Mouse (Mus musculus) CH12.LX (cell line): ENCODE results near the gene Cnksr3. TPM values are rescaled to one million over a fixed set of nuclear protein-coding genes. Genes with fewer than 3 reads are reported as not detected.

Source experiments
- DNase-seq: peaks from one replicate; pipeline ENCODE4 v3.0.0-alpha.2; 2013; ENCODE audit errors: extremely low read depth
- H3K27ac ChIP-seq: 2 replicates; pipeline ENCODE4 v1.5.1; 2012; ENCODE audit warnings: low read depth, mild to moderate bottlenecking, control low read depth, moderate library complexity; ENCODE audit not compliant: insufficient read depth
- H3K27me3 ChIP-seq: replicated peaks from 2 replicates; pipeline ENCODE3; 2012; ENCODE audit warnings: inconsistent platforms
- H3K36me3 ChIP-seq, 2 experiments: replicated peaks in 1 of 2; 2 replicates each; pipeline versions ENCODE3 to v1.6.1; 2012; ENCODE audit warnings: inconsistent platforms in 1 of 2, low read length in 1 of 2, mild to moderate bottlenecking in 1 of 2, mixed read lengths in 1 of 2, moderate library complexity in 1 of 2; ENCODE audit not compliant: control insufficient read depth in 1 of 2, insufficient read depth in 1 of 2
- H3K4me1 ChIP-seq, 2 experiments: 2 replicates each; pipeline ENCODE4 v1.6.1; 2012; ENCODE audit warnings: inconsistent platforms in 1 of 2, moderate library complexity in 1 of 2; ENCODE audit not compliant: insufficient read depth in 2 of 2, control insufficient read depth in 1 of 2
- H3K4me2 ChIP-seq: 2 replicates; pipeline ENCODE4 v1.6.1; 2012; ENCODE audit warnings: low read depth, mild to moderate bottlenecking, control low read depth; ENCODE audit not compliant: poor library complexity, insufficient read depth, severe bottlenecking
- H3K4me3 ChIP-seq, 3 experiments: fragments of 150-350 bp in 1 of 3; sonication (generic) in 1 of 3; replicated peaks in 1 of 3; 2 replicates each; pipeline versions ENCODE3 to v1.5.1; 2011 to 2012; ENCODE audit warnings: low read depth in 2 of 3, low read length in 2 of 3, mild to moderate bottlenecking in 2 of 3, moderate library complexity in 2 of 3, control low read depth in 1 of 3, improper control_type of control experiment in 1 of 3, inconsistent platforms in 1 of 3, mixed read lengths in 1 of 3; ENCODE audit not compliant: poor library complexity in 1 of 3
- H3K79me2 ChIP-seq: replicated peaks from 2 replicates; pipeline ENCODE4 v1.6.1; 2012; ENCODE audit warnings: mild to moderate bottlenecking, moderate library complexity; ENCODE audit not compliant: control insufficient read depth, poor library complexity, insufficient read depth, severe bottlenecking; ENCODE audit errors: extremely low read depth
- H3K9ac ChIP-seq: 2 replicates; pipeline ENCODE4 v1.6.1; 2012; ENCODE audit warnings: low read depth, mild to moderate bottlenecking, control low read depth, moderate library complexity; ENCODE audit not compliant: insufficient read depth
- H3K9me3 ChIP-seq: replicated peaks from 2 replicates; pipeline ENCODE3; 2012; ENCODE audit warnings: low read length, inconsistent platforms, mixed read lengths
- CTCF ChIP-seq, 2 experiments: IDR thresholded peaks in 1 of 2; conservative IDR thresholded peaks in 1 of 2; 2 replicates each; pipeline ENCODE4 v1.5.1; 2011 to 2012; ENCODE audit warnings: low read depth in 2 of 2, low read length in 2 of 2, improper control_type of control experiment in 1 of 2, inconsistent platforms in 1 of 2, mild to moderate bottlenecking in 1 of 2, moderate library complexity in 1 of 2
- ELF1 ChIP-seq: IDR thresholded peaks from 2 replicates; pipeline ENCODE4 v1.6.1; 2014; ENCODE audit warnings: low read depth, mild to moderate bottlenecking, inconsistent platforms, low read length, improper control_type of control experiment
- EP300 ChIP-seq: IDR thresholded peaks from 2 replicates; pipeline ENCODE4 v1.6.1; 2011; ENCODE audit warnings: low read length, improper control_type of control experiment
- ETS1 ChIP-seq: conservative IDR thresholded peaks from 2 replicates; pipeline ENCODE4 v1.6.1; 2012; ENCODE audit warnings: low read depth, mild to moderate bottlenecking, inconsistent platforms, low read length, improper control_type of control experiment, moderate library complexity
- GABPA ChIP-seq: IDR thresholded peaks from 2 replicates; pipeline ENCODE4 v1.6.1; 2012; ENCODE audit warnings: low read depth, low read length, improper control_type of control experiment, inconsistent platforms; ENCODE audit not compliant: insufficient replicate concordance
- IRF4 ChIP-seq: IDR thresholded peaks from 2 replicates; pipeline ENCODE4 v1.6.1; 2014; ENCODE audit warnings: low read depth, mild to moderate bottlenecking, inconsistent platforms, low read length, improper control_type of control experiment
- KAT2A ChIP-seq: IDR thresholded peaks from 2 replicates; pipeline ENCODE4 v1.6.1; 2012; ENCODE audit warnings: low read length, improper control_type of control experiment, inconsistent platforms; ENCODE audit not compliant: insufficient replicate concordance
- MAFK ChIP-seq: IDR thresholded peaks from 2 replicates; pipeline ENCODE4 v1.6.1; 2011; ENCODE audit warnings: low read length, improper control_type of control experiment; ENCODE audit not compliant: insufficient replicate concordance
- MEF2A ChIP-seq: IDR thresholded peaks from 2 replicates; pipeline ENCODE4 v1.6.1; 2014; ENCODE audit warnings: low read depth, mild to moderate bottlenecking, inconsistent platforms, low read length, improper control_type of control experiment, borderline replicate concordance
- MXI1 ChIP-seq: IDR thresholded peaks from 2 replicates; pipeline ENCODE4 v1.6.1; 2011; ENCODE audit warnings: mild to moderate bottlenecking, low read depth, low read length, improper control_type of control experiment
- NELFE ChIP-seq: IDR thresholded peaks from 2 replicates; pipeline ENCODE4 v1.6.1; 2011; ENCODE audit warnings: low read depth, low read length, improper control_type of control experiment
- NRF1 ChIP-seq: IDR thresholded peaks from 2 replicates; pipeline ENCODE4 v1.6.1; 2014; ENCODE audit warnings: low read depth, mild to moderate bottlenecking, inconsistent platforms, low read length, improper control_type of control experiment, moderate library complexity
- POLR2A ChIP-seq: IDR thresholded peaks from 2 replicates; pipeline ENCODE4 v1.6.1; 2011; ENCODE audit warnings: low read depth, mild to moderate bottlenecking, improper control_type of control experiment, low read length
- RCOR1 ChIP-seq: conservative IDR thresholded peaks from 2 replicates; pipeline ENCODE4 v1.6.1; 2012; ENCODE audit warnings: low read depth, mild to moderate bottlenecking, inconsistent platforms, low read length, improper control_type of control experiment
- SIN3A ChIP-seq: IDR thresholded peaks from 2 replicates; pipeline ENCODE4 v1.6.1; 2012; ENCODE audit warnings: low read length, improper control_type of control experiment, inconsistent platforms
- TBP ChIP-seq: conservative IDR thresholded peaks from 2 replicates; pipeline ENCODE4 v1.6.1; 2011; ENCODE audit warnings: low read depth, low read length, improper control_type of control experiment
- TCF12 ChIP-seq: IDR thresholded peaks from 2 replicates; pipeline ENCODE4 v1.6.1; 2014; ENCODE audit warnings: low read depth, mild to moderate bottlenecking, inconsistent platforms, low read length, improper control_type of control experiment
- ZKSCAN1 ChIP-seq: IDR thresholded peaks from 2 replicates; pipeline ENCODE4 v1.6.1; 2012; ENCODE audit warnings: low read depth, inconsistent platforms, low read length, improper control_type of control experiment, borderline replicate concordance
- ZMIZ1 ChIP-seq: IDR thresholded peaks from 2 replicates; pipeline ENCODE4 v1.6.1; 2012; ENCODE audit warnings: low read depth, mild to moderate bottlenecking, inconsistent platforms, low read length, improper control_type of control experiment
- dilution Hi-C: fragments of 300-500 bp; cut with MboI; formaldehyde crosslinking; loops from 2 replicates; pipeline ENCODE4 v1.14.3; 2020; ENCODE audit warnings: low sequenced_read_pairs; ENCODE audit not compliant: extremely low pct_unique_long_range_greater_than_20kb, extremely low pct_ligation_motif_present
- in situ Hi-C: fragments of 300-500 bp; cut with MboI; formaldehyde crosslinking; loops from 3 replicates; pipeline ENCODE4 v1.14.3; 2019; ENCODE audit warnings: low sequenced_read_pairs, low pct_ligation_motif_present, low pct_unique_long_range_greater_than_20kb, mixed read lengths
- polyA plus RNA-seq: library from polyadenylated mRNA; unstranded; fragments of >175 nt; gene quantifications from 2 replicates; pipeline ENCODE4 v1.2.1, GENCODE M21; 2012; ENCODE audit warnings: low read depth; ENCODE audit not compliant: insufficient read length
- total RNA-seq, 2 experiments: library from RNA; depleted of rRNA; stranded (reverse); fragments of 300-350 nt in 1 of 2; fragments of >200 nt in 1 of 2; gene quantifications; 2 replicates each; pipeline ENCODE4 v1.2.3; 2012 to 2014

Cnksr3 gene
- total and polyA plus RNA-seq, 3 experiments: 0.72 to 3.9 (median 2.9) TPM

- in situ Hi-C loops: no loop called here
- dilution Hi-C loops: no loop called here
- Histone ChIP-seq H3K27ac (no peak overlapping the region), H3K27me3 (no peaks in the 10 kb centered on the region), H3K9me3 (no peaks in the 10 kb centered on the region), H3K79me2 (no peaks in the 10 kb centered on the region), H3K4me2 (no peak overlapping the region), H3K4me3 (no peak overlapping the region), H3K36me3 (no peaks in the 10 kb centered on the region), H3K9ac (no peak overlapping the region), H3K4me1 (peaks cover 10 to 18% of the 10 kb centered on the region in 2 experiments; a peak in 2 of 4 replicates)
- DNase-seq: no peak
- TF ChIP-seq RCOR1: no peak
- no peak for TF ChIP-seq SIN3A
- TF ChIP-seq CTCF (conservative IDR thresholded peaks at IDR 0.05 in 1 of 2, IDR thresholded peaks at IDR 0.05 in 1 of 2; ENCODE audit: low read depth in 2 of 2, low read length in 2 of 2): no peak
- TF ChIP-seq ZKSCAN1: no peak
- no peak for TF ChIP-seq EP300
- no peak for TF ChIP-seq IRF4
- TF ChIP-seq MAFK: no peak
- TF ChIP-seq ZMIZ1: no peak
- no peak for TF ChIP-seq NRF1
- TF ChIP-seq MXI1: no peak
- no peak for TF ChIP-seq ELF1
These were observed 13.8 kb downstream of the Cnksr3 start for GRCm38 (mm10) chr10:7198201-7198600.

- peaks cover 10 to 18% of the 10 kb centered on the region in 2 experiments; a peak in 2 of 4 replicates for H3K4me1 ChIP-seq
- no peaks in the 10 kb centered on the region for H3K9me3 ChIP-seq
- no peaks in the 10 kb centered on the region for H3K79me2 ChIP-seq
- in situ Hi-C loops (no loop called here), dilution Hi-C loops (no loop called here)
- no peak for DNase-seq
- H3K4me3 ChIP-seq: no peak overlapping the region
- no peaks in the 10 kb centered on the region for H3K36me3 ChIP-seq
- H3K27ac ChIP-seq: no peak overlapping the region
- no peaks in the 10 kb centered on the region for H3K27me3 ChIP-seq
- no peak overlapping the region for H3K9ac ChIP-seq
- no peak overlapping the region for H3K4me2 ChIP-seq
- TF ChIP-seq TBP (no peak), MEF2A (no peak), KAT2A (no peak), IRF4 (no peak), MXI1 (no peak), POLR2A (no peak), ETS1 (no peak), GABPA (no peak), ZMIZ1 (no peak), RCOR1 (no peak), NRF1 (no peak), TCF12 (no peak), NELFE (no peak)
These were observed 14.3 kb downstream of the Cnksr3 start for GRCm38 (mm10) chr10:7197733-7198132.
